Mouse (Mus musculus) embryonic facial prominence, embryonic 11.5 days (tissue): Measurements from ENCODE around the gene Efcab6. TPM values are rescaled to one million over a fixed set of nuclear protein-coding genes. Genes with fewer than 3 reads are reported as not detected.
A peak's percentile ranks its signal among the peaks of the same experiment; 100 is the strongest.

Experiments
- ATAC-seq: fragments of 200-750 bp; cut with Nextera tagmentation; replicated peaks from 2 replicates; pipeline ENCODE4 v1.8.0; 2017; ENCODE audit warnings: low read depth; ENCODE audit not compliant: insufficient number of reproducible peaks, low FRiP score, low TSS enrichment
- DNase-seq: peaks from one replicate; pipeline ENCODE4 v3.0.0-alpha.2; 2015; ENCODE audit warnings: low spot score
- H3K27ac ChIP-seq: fragments of 300-500 bp; sonication (generic); replicated peaks from 2 replicates; pipeline ENCODE4 v1.5.1; 2014; ENCODE audit warnings: mild to moderate bottlenecking, low read depth, low read length, control low read depth
- H3K27me3 ChIP-seq: fragments of 300-500 bp; sonication (generic); 2 replicates; pipeline ENCODE4 v1.6.1; 2014; ENCODE audit warnings: mild to moderate bottlenecking, low read length, moderate library complexity, mixed read lengths; ENCODE audit not compliant: control insufficient read depth, insufficient read depth
- H3K36me3 ChIP-seq: fragments of 300-500 bp; sonication (generic); replicated peaks from 2 replicates; pipeline ENCODE4 v1.6.1; 2014; ENCODE audit warnings: low read depth, mild to moderate bottlenecking, low read length, moderate library complexity, mixed read lengths; ENCODE audit not compliant: control insufficient read depth, insufficient read depth
- H3K4me1 ChIP-seq: fragments of 300-500 bp; sonication (generic); 2 replicates; pipeline ENCODE4 v1.6.1; 2014; ENCODE audit warnings: low read length, mixed read lengths; ENCODE audit not compliant: control insufficient read depth, insufficient read depth
- H3K4me2 ChIP-seq: fragments of 300-500 bp; sonication (generic); 2 replicates; pipeline ENCODE4 v1.6.1; 2014; ENCODE audit warnings: low read depth, mild to moderate bottlenecking, control low read depth, low read length, moderate library complexity
- H3K4me3 ChIP-seq: fragments of 300-500 bp; sonication (generic); 2 replicates; pipeline ENCODE4 v1.5.1; 2014; ENCODE audit warnings: low read depth, low read length, control low read depth
- H3K9ac ChIP-seq: fragments of 300-500 bp; sonication (generic); replicated peaks from 2 replicates; pipeline ENCODE4 v1.6.1; 2014; ENCODE audit warnings: mild to moderate bottlenecking, control low read depth, low read length
- H3K9me3 ChIP-seq: fragments of 300-500 bp; sonication (generic); replicated peaks from 2 replicates; pipeline ENCODE4 v1.6.1; 2016; ENCODE audit warnings: mild to moderate bottlenecking, low read length, inconsistent platforms, mixed read lengths; ENCODE audit not compliant: control insufficient read depth
- WGBS: fragments of 180-500 bp; shearing (Covaris S2); extraction: QIAGEN DNeasy Blood & Tissue Kit; methylation state at CpG from one replicate; pipeline ENCODE4 v1.1.7; 2014; 5-methylcytosine and 5-hydroxymethylcytosine counted together
- polyA plus RNA-seq: library from polyadenylated mRNA; unstranded; fragments of >200 nt; fragmentation: Nextera tagmentation; extraction: Ambion mirVana; gene quantifications from 2 replicates; pipeline ENCODE4 v1.2.1, GENCODE M21; 2014

Efcab6 gene
- polyA plus RNA-seq, 1 experiment from 2014 or later = 0.20 TPM

GRCm38 (mm10) chr15:84096051-84096450, 30.9 kb upstream of the Efcab6 start:
- Histone ChIP-seq H3K9ac (no peak overlapping the region), H3K27ac (no peak overlapping the region), H3K36me3 (no peaks in the 10 kb centered on the region), H3K4me2 (no peak overlapping the region), H3K4me3 (no peak overlapping the region), H3K4me1 (no peaks in the 10 kb centered on the region), H3K27me3 (no peaks in the 10 kb centered on the region), H3K9me3 (no peaks in the 10 kb centered on the region)
- DNase-seq (no peak), ATAC-seq (no peak)
- 87% methylated on average over 8 of the region's 8 CpGs for WGBS

- DNase-seq (no peak), ATAC-seq (no peak)
- H3K36me3 ChIP-seq = no peaks in the 10 kb centered on the region
- H3K27me3 ChIP-seq = no peaks in the 10 kb centered on the region
- H3K27ac ChIP-seq = no peak overlapping the region
- H3K4me2 ChIP-seq = no peak overlapping the region
- no peak overlapping the region for H3K4me3 ChIP-seq
- no peak overlapping the region for H3K9ac ChIP-seq
- 78% methylated on average over 7 of the region's 7 CpGs for WGBS
- no peaks in the 10 kb centered on the region for H3K4me1 ChIP-seq
- H3K9me3 ChIP-seq = no peaks in the 10 kb centered on the region
Measured at GRCm38 (mm10) chr15:84094921-84095320, 29.7 kb upstream of the Efcab6 start.

GRCm38 (mm10) chr15:84086775-84087174, 21.6 kb upstream of the Efcab6 start:
- no peak for DNase-seq
- Histone ChIP-seq H3K4me2 (no peak overlapping the region), H3K4me3 (no peak overlapping the region), H3K9ac (no peak overlapping the region), H3K36me3 (no peaks in the 10 kb centered on the region), H3K9me3 (no peaks in the 10 kb centered on the region), H3K4me1 (no peaks in the 10 kb centered on the region), H3K27me3 (no peaks in the 10 kb centered on the region), H3K27ac (no peak overlapping the region)
- ATAC-seq = no peak
- WGBS = 59% methylated on average over 9 of the region's 9 CpGs

- no peaks in the 10 kb centered on the region for H3K9me3 ChIP-seq
- DNase-seq (peak; percentile 64), ATAC-seq (no peak)
- no peak overlapping the region for H3K4me3 ChIP-seq
- 34% methylated on average over 12 of the region's 12 CpGs for WGBS
- H3K4me1 ChIP-seq = no peaks in the 10 kb centered on the region
- H3K27ac ChIP-seq = no peak overlapping the region
- no peaks in the 10 kb centered on the region for H3K36me3 ChIP-seq
- H3K27me3 ChIP-seq = no peaks in the 10 kb centered on the region
- no peak overlapping the region for H3K9ac ChIP-seq
- no peak overlapping the region for H3K4me2 ChIP-seq
Measured at GRCm38 (mm10) chr15:84086364-84086763, 21.2 kb upstream of the Efcab6 start.

- no peaks in the 10 kb centered on the region for H3K9me3 ChIP-seq
- no peak overlapping the region for H3K27ac ChIP-seq
- ATAC-seq (no peak), DNase-seq (no peak)
- no peak overlapping the region for H3K4me3 ChIP-seq
- H3K4me1 ChIP-seq = no peaks in the 10 kb centered on the region
- no peaks in the 10 kb centered on the region for H3K36me3 ChIP-seq
- H3K27me3 ChIP-seq = no peaks in the 10 kb centered on the region; the same call in 1 of the 2 replicates
- 82% methylated on average over 7 of the region's 7 CpGs for WGBS
- H3K9ac ChIP-seq = no peak overlapping the region
- H3K4me2 ChIP-seq = no peak overlapping the region
Measured at GRCm38 (mm10) chr15:84080069-84080468, 14.9 kb upstream of the Efcab6 start.

- H3K27ac ChIP-seq = no peak overlapping the region
- H3K36me3 ChIP-seq = no peaks in the 10 kb centered on the region
- DNase-seq (no peak), ATAC-seq (no peak)
- H3K4me2 ChIP-seq = no peak overlapping the region
- H3K4me1 ChIP-seq = no peaks in the 10 kb centered on the region
- H3K9me3 ChIP-seq = no peaks in the 10 kb centered on the region
- H3K4me3 ChIP-seq = no peak overlapping the region
- no peaks in the 10 kb centered on the region; the same call in 1 of the 2 replicates for H3K27me3 ChIP-seq
- no peak overlapping the region for H3K9ac ChIP-seq
- WGBS = 88% methylated on average over 2 of the region's 2 CpGs
Measured at GRCm38 (mm10) chr15:84079519-84079918, 14.3 kb upstream of the Efcab6 start.

GRCm38 (mm10) chr15:84078667-84079066, 13.5 kb upstream of the Efcab6 start:
- H3K27me3 ChIP-seq = no peaks in the 10 kb centered on the region; the same call in 1 of the 2 replicates
- H3K4me2 ChIP-seq = no peak overlapping the region
- H3K36me3 ChIP-seq = no peaks in the 10 kb centered on the region
- H3K27ac ChIP-seq = no peak overlapping the region
- WGBS = 88% methylated on average over 13 of the region's 13 CpGs
- no peaks in the 10 kb centered on the region for H3K9me3 ChIP-seq
- H3K9ac ChIP-seq = no peak overlapping the region
- ATAC-seq = no peak
- H3K4me3 ChIP-seq = no peak overlapping the region
- DNase-seq = no peak
- H3K4me1 ChIP-seq = no peaks in the 10 kb centered on the region

GRCm38 (mm10) chr15:84077151-84077550, 12.0 kb upstream of the Efcab6 start:
- no peaks in the 10 kb centered on the region; the same call in 1 of the 2 replicates for H3K27me3 ChIP-seq
- H3K36me3 ChIP-seq = no peaks in the 10 kb centered on the region
- H3K4me3 ChIP-seq = no peak overlapping the region
- no peak overlapping the region for H3K9ac ChIP-seq
- H3K9me3 ChIP-seq = no peaks in the 10 kb centered on the region
- H3K4me1 ChIP-seq = no peaks in the 10 kb centered on the region
- ATAC-seq (no peak), DNase-seq (no peak)
- H3K4me2 ChIP-seq = no peak overlapping the region
- no peak overlapping the region for H3K27ac ChIP-seq
- WGBS = 58% methylated on average over 17 of the region's 17 CpGs
